Mouse (Mus musculus) cerebellum, postnatal 4 days (tissue): ENCODE data around the gene Adck2.
A peak's percentile ranks its signal among the peaks of the same experiment; 100 is the strongest.

ENCODE experiments used
- DNase-seq, 2 experiments: peaks; one replicate each; pipeline ENCODE4 v3.0.0; 2022; ENCODE audit warnings: low spot score in 2 of 2, mixed read lengths in 1 of 2

Adck2 gene

DNA sequence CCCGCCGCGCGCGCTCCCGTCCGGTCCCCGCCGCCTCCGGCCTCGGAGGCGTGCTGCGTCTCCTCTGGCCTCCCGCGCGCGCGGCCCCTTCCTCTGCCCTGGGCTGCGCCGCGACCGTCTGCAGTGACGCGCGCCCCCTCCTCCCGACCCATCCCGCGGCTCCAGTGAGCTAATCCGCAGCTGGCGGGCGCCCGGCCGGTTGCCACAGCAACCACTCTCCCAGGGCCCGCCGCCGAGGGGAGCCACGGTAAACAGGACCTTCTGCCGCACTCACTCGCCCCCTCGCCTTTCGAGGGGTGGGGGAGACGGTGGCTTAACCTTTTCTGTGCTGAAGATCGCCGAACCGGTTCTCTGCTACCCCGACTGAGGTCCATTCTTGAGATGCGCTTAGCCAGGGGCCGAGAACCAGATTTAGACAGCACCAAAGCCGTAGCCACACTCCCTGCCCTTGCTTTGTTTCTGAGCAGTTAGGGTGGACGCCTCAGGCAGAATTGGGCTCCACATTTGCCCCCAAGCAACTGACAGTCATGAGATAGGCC, 15.9 kb upstream of the Adck2 start, which contains the start of gene Dennd2a:
Dennd2a (minus strand) TSS at position 145 of the 539 bp plus-strand sequence.
- peak; percentile 80 to 93 for DNase-seq

DNA sequence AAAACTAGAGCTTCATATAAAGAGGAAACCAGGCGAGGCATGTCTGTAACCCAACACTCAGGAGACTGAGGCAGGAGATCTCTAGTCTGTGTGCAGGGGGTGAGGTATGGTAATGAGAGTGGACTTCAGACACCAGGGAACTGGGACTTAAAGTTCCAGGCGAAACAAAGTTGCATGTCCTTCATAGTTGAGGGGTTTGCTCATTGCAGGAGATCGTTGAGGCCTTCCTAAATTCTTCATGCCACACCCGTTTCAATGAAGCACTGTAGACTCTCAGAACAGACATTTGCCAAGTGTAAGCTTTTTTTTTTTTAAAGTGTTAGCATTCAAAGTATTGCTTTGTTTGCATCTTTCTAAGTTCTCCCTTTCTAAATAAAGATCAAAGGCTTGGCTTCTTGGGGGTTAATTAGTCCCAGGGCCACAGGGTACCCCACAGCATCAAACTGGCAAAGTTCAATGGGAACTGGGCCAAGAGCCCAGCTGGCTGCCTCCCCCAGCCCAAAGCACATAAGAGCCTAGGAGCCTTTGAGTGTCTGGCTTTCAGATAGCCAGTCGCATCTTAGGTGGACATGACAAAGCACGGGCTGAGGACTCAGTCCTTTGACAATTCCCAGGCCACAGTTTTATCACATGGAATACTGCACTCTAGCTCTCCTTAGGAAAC, 14.3 kb upstream of the Adck2 start:
- DNase-seq = peak in 1 of 2 experiments; percentile 44

DNA sequence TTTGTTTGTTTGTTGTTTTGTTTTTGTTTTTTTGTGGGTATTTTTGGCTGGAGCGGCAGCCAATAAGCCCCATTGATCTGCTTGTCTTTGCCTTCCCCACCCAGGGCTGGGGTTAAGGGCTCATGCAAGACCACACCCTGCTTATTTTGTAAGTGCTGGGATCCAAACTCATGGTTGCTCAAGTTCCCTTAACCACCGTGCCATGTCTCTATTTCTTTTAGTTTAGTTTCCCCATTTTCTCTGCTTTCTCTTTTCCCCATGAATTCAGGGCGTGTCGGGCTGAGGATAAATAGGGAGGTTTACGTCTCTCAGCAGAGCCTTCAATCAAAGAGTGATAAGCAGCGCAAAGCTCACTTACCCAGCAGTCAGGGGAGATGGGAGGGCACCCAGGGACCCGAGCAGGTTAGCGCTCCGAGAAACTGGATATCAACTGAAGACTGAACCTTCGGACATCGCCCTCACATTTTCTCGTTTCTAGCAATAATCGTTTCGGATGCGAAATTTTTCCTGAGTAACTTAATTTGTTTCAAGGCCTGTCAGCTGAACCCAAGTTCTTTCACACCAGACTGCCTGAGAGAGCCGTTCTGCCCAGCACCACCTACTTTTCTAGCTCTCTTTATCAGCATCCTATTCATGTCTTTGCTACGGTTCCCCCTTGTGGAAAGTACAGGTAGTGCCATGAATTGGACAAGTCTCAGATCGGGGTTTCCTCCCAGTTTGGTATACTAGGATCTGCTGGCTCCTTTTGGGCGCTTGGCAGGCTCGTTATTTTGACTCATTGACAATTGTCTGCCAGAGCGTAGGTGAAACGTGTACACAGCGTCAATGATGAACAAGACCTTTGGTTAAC, 11.3 kb upstream of the Adck2 start:
- DNase-seq = peak; percentile 54 to 80

- no peak for DNase-seq
Measured at GRCm38 (mm10) chr6:39567528-39567927, 6.1 kb upstream of the Adck2 start.

GRCm38 (mm10) chr6:39570426-39570825, 3.2 kb upstream of the Adck2 start:
- DNase-seq = no peak

DNA sequence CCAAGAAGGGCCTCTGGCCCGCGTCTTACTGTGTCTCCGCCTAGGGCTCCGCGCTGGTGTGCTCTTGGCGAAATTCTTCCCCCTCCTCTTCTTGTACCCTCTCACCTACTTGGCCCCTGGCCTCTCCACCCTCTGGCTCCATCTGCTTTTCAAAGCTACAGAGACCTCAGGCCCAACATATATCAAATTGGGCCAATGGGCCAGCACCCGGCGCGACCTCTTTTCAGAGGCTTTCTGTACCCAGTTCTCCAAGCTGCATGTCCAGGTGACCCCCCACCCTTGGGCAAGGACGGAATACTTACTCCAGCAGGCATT, 839 bp downstream of the Adck2 start:
- no peak for DNase-seq

DNA sequence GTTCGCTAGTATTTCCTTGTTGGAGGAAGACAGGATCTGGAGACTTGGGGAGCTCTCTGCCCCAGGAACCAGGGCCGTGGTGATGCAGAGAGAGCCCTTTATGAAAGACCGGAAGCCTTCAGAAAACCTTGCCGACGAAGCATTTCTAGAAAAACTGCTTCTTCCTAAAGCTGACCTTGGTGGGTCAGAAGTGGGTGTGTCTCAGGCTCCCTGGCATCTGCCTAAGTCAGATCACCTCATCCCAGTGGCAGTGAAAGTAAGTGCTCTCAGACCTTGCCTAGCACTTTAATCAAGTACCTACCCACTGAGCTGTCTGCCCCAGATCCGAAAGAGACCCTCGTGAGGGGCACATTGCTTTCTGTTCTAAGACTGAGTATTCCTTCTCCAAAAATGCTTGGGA, 1.3 kb downstream of the Adck2 start:
- no peak for DNase-seq

DNA sequence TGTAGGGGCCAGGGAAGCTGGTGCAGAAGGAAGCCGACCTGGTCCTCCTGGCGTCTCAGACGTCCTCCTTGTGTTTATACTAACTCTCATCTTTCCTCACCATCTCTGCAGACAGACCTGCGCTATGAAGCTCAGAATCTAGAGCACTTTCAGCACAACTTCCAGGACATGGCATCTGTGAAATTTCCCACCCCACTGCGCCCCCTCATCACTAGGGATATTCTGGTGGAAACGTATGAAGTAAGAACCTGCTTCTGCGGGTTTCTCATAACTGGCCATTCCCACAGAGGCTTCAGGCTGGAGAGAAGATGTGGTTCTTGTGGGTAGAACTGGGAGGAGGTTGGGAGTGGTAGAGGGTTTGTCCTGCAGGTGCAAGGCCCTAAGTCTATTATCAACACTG, 5.9 kb downstream of the Adck2 start:
- no peak for DNase-seq

DNA sequence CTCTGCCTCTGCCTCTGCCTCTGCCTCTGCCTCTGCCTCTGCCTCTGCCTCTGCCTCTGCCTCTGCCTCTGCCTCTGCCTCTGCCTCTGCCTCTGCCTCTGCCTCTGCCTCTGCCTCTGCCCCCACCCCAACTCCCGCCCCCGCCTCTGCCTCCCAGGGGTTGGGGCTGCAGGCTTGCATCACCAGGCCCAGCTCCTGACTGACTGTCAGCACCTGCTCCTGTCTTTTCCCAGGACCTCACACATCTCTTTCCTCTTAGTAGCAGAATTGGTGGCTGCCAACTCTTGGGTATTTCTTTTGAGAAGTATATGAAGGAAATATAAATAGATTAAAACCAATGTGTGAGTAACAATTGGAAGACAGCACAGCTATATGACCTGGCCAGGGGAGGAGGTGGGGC, 6.9 kb downstream of the Adck2 start:
- no peak for DNase-seq

DNA sequence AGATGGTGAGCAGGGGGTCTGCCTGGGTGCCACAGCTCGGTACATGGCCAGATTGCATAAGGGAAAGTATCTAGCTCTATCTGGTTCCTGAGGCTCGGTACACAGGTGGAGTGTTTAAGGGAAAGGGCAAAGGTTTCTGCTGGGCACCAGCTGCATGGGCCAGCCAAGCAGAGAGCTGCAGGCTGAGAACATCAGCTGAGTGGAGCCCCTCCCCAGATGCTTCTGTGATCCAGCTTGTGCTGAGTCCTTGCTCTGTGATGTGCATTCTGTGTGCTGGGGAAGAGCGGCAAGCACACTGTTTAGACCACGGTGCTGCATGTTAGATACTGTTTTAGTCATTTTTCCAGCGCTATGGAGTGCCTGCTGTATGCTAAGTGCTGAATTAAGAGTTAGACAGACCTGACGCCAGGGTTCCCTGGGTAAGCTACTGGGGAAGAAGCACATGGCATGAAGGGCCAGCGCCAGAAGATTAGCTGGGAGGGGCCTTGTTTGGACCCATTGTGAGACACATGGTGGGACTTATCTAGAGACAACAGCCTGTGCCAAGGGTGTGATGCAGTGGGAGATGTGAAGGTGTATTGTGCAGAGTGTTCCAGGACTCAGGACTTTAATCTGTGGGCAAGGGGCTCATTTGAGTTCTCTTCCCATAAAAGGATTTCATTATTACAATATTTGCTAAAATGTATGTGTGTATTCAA, 7.6 kb downstream of the Adck2 start:
- no peak for DNase-seq

- DNase-seq = no peak
Measured at GRCm38 (mm10) chr6:39585517-39585916, 11.8 kb downstream of the Adck2 start, which contains the start of gene Gm42420. TSS of gene Gm42420 (plus strand) at chr6:39585753.

DNA sequence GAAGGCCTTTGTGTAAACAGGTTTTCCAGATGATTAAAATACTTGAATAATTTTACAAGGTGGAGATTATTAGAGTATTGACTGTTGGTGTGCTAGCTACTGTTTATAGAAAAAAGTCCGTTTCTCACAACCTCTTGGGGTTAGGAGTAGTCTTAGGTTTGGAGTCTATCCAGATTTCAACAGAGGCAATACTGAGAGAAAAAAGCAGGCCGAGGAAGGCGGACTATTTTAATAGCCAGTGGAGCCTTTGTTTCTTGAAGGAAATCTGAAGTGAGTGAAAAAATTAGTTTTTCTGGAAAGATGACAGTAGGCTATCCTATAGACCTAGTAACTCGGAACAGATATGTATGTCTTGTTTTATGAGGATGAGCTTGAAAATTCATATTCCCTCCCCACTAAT, 17.8 kb downstream of the Adck2 start:
- no peak for DNase-seq

DNA sequence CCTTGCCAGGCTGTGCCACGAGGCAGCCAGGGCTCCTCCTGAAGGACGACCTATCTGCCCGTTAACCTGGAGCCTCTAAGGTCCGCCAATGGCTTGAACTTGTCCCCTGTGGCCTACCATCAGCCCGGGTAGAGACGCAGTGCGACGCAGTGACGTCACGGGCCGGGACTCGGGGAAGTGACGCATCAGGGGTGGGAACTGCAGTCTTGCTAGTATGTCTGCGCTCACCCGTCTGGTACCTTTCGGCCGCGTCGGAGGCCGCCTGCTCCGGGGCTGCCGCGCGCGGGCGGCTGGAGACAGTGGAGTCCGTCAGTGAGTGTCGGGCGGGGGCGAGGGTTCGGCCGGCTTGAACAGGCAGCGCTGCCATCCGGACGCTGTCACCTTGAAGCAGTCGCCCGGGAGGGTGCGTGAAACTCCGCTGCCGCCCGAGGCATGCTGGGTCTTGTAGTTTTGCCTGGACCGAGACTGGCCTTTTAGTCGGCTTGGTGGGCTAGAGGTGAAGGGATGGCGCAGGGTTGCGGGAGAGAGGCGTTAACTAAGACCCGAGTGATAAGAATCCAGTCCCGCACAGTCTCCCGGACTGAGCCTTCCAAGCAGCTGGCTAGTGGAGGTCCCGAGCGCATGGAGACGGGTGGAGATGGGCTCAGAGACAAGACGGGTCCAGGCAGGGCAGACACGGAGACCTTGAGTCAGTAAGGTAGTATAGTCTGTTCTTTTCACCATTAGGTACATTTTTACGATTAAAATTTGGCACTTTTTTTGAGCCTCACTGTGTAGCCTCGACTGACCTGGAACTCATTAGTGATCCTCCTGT, 18.9 kb downstream of the Adck2 start, which contains the start of gene Ndufb2:
Ndufb2 (plus strand) TSS at position 174 of the 814 bp plus-strand sequence.
- DNase-seq = peak; percentile 74 to 92

DNA sequence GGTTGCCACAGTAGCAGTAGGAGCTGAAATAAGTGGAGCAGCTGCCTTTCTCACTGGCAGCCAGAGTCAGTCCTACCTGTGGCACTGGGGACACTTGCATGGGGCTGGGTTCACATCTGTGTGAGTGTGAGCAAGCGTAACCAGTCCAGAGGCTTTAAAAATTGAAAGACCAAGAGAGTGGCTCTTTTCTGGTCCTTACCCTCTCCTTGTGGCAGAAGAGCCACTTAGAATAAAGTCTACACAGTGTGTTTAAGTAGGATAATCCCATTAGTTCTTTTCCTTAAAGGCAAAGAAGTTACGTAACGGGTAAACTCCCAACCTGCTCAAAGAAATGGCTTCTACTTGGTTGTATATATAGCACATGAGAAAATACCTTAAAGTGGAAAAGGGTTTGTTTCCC, 27.2 kb downstream of the Adck2 start:
- DNase-seq = no peak

GRCm38 (mm10) chr6:39601828-39602227, 28.2 kb downstream of the Adck2 start:
- DNase-seq = no peak

DNA sequence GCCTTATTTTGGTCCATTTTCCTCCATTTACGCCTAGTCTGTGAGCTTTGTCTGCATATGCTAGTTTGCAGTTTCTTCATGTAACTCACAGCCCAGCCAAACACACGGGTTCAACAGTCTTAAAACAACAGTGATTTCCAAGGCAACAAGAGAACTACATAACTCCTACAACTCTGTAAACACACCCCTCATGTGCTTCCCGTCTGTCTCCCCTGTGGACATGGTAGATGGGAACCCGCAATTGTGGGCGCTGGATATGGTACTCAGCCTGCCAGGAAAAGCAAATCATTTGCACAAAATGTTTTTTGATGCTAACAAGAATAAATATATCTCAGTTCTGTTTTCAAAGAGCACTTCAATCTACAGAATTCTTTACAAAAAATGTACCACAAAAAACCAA, 30.9 kb downstream of the Adck2 start:
- no peak for DNase-seq

DNA sequence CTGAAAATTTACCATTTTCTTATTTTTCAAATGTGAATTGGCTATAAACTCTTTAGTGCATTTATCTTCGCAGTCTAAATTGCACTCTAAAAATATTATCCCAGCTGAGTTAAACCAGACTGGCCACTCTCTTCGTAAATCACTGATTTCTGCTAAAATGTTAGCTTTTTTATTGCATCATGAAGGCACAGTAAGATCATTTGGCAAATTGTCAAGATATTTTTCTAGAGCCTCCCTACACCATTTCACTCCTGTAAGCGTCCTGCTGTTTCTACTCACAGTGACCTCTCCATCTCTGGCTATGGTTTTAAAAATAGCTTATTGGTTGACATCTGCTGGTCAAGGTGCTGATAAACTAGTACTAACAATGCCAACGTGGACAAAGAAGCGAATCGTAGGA, 32.4 kb downstream of the Adck2 start:
- no peak for DNase-seq

GRCm38 (mm10) chr6:39606862-39607261, 33.2 kb downstream of the Adck2 start:
- no peak for DNase-seq

DNA sequence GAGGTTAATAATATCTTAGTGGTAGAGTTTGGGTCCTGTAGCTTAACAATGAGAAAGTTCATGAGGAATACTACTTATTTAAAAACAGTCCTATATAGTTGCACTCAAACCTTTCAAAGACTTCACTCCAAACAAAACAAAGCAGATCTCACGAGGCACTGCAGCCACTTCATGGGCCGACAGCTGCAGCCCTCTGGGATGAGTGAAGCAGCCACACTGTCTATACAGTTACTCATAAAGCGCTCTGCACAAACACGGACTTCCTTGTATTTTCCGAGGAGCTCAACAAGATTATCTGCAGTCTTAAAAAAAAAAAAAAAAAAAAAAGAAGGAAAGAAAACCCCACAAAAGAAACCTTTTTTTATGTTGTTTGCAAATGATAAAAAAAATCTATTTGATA, 33.7 kb downstream of the Adck2 start:
- no peak for DNase-seq

DNA sequence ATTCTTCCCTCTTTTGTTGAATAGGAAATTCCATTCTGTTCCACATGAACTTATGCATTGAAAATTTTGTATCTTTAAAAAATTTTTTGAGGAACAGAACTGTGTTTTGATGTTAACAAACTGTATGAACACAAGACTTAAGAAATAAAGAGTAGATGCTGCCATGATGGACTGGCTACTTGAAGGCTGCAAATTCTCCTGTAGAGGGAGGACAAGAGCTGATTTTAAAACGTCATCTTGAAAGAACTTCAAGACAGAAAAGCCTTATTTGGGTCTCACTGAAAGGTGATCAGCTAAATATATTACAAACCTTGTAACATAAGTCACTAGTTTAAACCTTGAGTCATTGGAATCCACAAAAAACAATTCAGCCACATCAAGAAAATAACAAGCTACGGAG, 36.5 kb downstream of the Adck2 start:
- DNase-seq = no peak

DNA sequence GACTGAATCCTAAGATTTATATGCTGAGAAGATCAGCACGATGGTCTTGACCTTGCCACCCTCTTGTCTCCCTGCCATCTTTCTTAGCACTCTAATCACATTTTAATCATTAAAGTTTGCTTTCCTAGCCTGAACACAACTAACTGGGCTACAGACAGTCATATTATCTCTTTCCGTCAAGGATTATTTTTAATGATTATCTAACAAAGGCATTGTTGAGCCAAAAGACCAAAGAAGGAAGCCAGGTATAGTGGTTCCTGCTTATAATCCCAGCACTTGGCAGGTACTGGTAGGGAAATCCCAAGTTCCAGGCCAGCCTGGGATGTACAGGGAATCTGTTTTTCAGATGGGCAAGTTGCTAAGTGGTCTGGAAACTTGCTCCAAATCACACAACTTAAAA, 37.6 kb downstream of the Adck2 start:
- no peak for DNase-seq
